Mouse (Mus musculus) macrophage (primary cell): ENCODE results near the gene Slc4a2. TPM values are rescaled to one million over a fixed set of nuclear protein-coding genes. Genes with fewer than 3 reads are reported as not detected.

Source experiments
- H3K27ac ChIP-seq: fragments of 350-480 bp; formaldehyde crosslinking; 2 replicates; pipeline ENCODE4 v1.9.0; 2021
- H3K36me3 ChIP-seq: fragments of 350-480 bp; formaldehyde crosslinking; 2 replicates; pipeline ENCODE4 v1.9.0; 2021; ENCODE audit errors: inconsistent target
- H3K4me3 ChIP-seq: fragments of 350-480 bp; formaldehyde crosslinking; 2 replicates; pipeline ENCODE4 v1.9.0; 2021; ENCODE audit errors: inconsistent target
- H3K79me2 ChIP-seq: fragments of 350-480 bp; formaldehyde crosslinking; 2 replicates; pipeline ENCODE4 v1.9.0; 2021; ENCODE audit errors: inconsistent target
- WGBS: methylation state at CpG from one replicate; pipeline ENCODE4 v1.1.7; 2026; ENCODE audit warnings: inconsistent platforms; ENCODE audit not compliant: missing documents; 5-methylcytosine and 5-hydroxymethylcytosine counted together
- polyA plus RNA-seq: library from polyadenylated mRNA; stranded (reverse); fragments of 250-400 nt; gene quantifications from 3 replicates; pipeline ENCODE4 v1.2.4, GENCODE M21; 2018; ENCODE audit warnings: inconsistent platforms

Gene Slc4a2
- polyA plus RNA-seq, 1 experiment from 2014 or later = 21.8 TPM

DNA sequence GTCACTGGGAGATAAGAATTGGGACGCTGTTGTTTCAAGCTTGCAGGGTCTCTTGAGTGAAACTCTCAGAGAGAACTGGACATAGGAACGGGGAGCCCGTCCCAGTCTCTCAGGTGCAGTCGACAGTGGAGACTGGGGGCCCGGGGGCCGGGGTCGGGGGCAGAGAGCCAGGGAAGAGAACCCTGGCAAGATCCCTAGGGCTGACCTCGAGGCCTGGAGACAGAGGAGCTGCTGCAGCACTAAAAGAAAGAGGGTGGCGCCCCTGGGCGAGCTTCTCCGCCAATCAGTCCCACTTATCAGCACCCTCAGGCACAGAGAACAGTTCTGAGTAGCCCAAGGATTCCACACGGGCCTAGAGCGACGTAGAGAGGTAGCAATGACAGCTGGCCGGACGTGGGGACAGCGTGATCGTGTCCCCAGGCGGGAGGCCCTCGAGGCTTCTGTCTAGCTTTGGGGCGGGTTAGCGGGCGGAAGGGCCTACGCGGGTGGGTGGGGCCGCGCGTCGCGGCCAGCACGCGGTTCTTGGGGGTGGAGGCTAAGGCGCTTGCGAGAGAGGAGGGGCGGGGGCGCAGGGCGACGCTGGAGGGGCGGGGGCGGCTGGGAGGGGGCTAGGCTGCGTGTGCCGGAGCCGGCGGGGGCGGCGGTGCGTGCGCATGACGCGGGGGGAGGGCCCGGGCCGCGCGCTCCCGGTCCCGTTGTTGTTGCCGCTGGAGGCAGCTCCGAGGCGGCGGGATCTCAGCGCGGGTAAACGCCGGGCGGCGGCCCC lies 27.8 kb downstream of the Slc4a2 start:
- H3K36me3 ChIP-seq = no peaks in the 10 kb centered on the region
- peak overlapping the region; percentile 14; the same call in 1 of the 2 replicates for H3K4me3 ChIP-seq
- WGBS = 4% methylated on average over 57 of the region's 66 CpGs
- H3K79me2 ChIP-seq = peaks cover 40% of the 10 kb centered on the region
- peak overlapping the region; percentile 77 for H3K27ac ChIP-seq

GRCm38 (mm10) chr5:24452030-24452690 lies 28.5 kb downstream of the Slc4a2 start, which contains the start of gene Agap3:
Gene Agap3, plus strand, starts transcription at chr5:24452177.
- WGBS = 0% methylated on average over 71 of the region's 85 CpGs
- Histone ChIP-seq H3K36me3 (no peaks in the 10 kb centered on the region), H3K4me3 (peak within 1 kb of the TSS; percentile 81), H3K27ac (peak within 1 kb of the TSS; percentile 80), H3K79me2 (peaks cover 47% of the 10 kb centered on the region)

- Histone ChIP-seq H3K79me2 (peaks cover 53% of the 10 kb centered on the region), H3K4me3 (peak overlapping the region; percentile 81), H3K36me3 (no peaks in the 10 kb centered on the region), H3K27ac (peak overlapping the region; percentile 80)
- 1% methylated on average over 25 of the region's 29 CpGs for WGBS
Observed at GRCm38 (mm10) chr5:24452691-24453233, 29.1 kb downstream of the Slc4a2 start.

- 58% methylated on average over 5 of the region's 5 CpGs for WGBS
- peak overlapping the region; percentile 80 for H3K27ac ChIP-seq
- peak overlapping the region; percentile 81 for H3K4me3 ChIP-seq
- H3K36me3 ChIP-seq = no peaks in the 10 kb centered on the region
- H3K79me2 ChIP-seq = peaks cover 60% of the 10 kb centered on the region
Observed at GRCm38 (mm10) chr5:24453283-24453984, 29.8 kb downstream of the Slc4a2 start.

- Histone ChIP-seq H3K4me3 (peak overlapping the region; percentile 81), H3K27ac (peak overlapping the region; percentile 80), H3K36me3 (no peaks in the 10 kb centered on the region), H3K79me2 (peaks cover 65% of the 10 kb centered on the region)
- whole genome bisulfite sequencing = 5% methylated on average over 2 of the region's 2 CpGs
Observed at GRCm38 (mm10) chr5:24453985-24454303, 30.3 kb downstream of the Slc4a2 start.

- Histone ChIP-seq H3K27ac (no peak overlapping the region), H3K4me3 (no peak overlapping the region), H3K36me3 (no peaks in the 10 kb centered on the region), H3K79me2 (peaks cover 76% of the 10 kb centered on the region)
- 100% methylated on average over 3 of the region's 3 CpGs for WGBS
Observed at GRCm38 (mm10) chr5:24455076-24455475, 31.4 kb downstream of the Slc4a2 start.

DNA sequence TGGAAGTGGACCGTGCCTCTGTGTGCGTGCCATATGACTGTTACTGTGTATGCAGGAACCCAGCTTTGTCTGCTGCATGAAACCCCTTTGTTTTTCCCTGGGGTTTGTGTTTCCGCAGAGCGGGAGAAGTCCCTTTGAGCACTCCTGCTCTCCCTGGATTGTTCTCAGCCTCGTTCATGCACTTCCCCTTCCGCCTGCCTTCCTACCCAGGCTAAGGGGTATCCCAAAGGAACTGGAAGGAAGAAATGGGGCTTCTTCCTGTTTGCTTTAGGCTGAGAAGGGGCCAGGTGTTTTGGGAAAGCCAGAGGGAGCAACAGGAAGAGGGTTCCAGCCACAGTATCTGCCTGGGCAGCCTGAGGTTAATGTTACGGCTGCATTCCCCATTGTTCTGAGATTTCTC lies 32.0 kb downstream of the Slc4a2 start:
- Histone ChIP-seq H3K79me2 (peaks cover 82% of the 10 kb centered on the region), H3K27ac (no peak overlapping the region), H3K36me3 (no peaks in the 10 kb centered on the region), H3K4me3 (no peak overlapping the region)
- WGBS = 93% methylated on average over 7 of the region's 7 CpGs

GRCm38 (mm10) chr5:24466762-24467161 lies 43.1 kb downstream of the Slc4a2 start:
- no peaks in the 10 kb centered on the region for H3K36me3 ChIP-seq
- no peak overlapping the region for H3K4me3 ChIP-seq
- 96% methylated on average over 10 of the region's 12 CpGs for WGBS
- peaks cover 100% of the 10 kb centered on the region for H3K79me2 ChIP-seq
- no peak overlapping the region for H3K27ac ChIP-seq

DNA sequence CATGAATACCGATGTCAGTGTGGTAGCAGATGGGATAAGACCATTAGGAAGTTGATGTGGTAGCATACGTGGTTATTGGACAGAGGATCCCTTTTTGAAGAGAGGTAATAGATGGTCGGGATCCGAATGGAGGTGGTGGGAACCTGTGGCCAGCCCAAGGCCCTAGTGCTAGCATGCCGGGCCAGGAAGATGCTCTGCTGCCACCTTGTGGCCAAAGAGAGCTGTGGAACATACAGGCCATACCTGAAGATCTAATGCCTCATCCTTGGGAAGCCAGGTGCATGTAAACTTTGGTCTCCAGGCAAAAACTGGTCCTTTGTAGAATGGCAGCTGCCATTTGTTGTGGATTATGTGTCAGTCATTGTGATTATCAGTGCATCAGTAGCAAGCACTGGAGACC lies 47.0 kb downstream of the Slc4a2 start:
- H3K36me3 ChIP-seq = no peaks in the 10 kb centered on the region
- 30% methylated on average over 5 of the region's 5 CpGs for WGBS
- H3K79me2 ChIP-seq = peaks cover 90% of the 10 kb centered on the region
- H3K4me3 ChIP-seq = no peak overlapping the region
- no peak overlapping the region for H3K27ac ChIP-seq

DNA sequence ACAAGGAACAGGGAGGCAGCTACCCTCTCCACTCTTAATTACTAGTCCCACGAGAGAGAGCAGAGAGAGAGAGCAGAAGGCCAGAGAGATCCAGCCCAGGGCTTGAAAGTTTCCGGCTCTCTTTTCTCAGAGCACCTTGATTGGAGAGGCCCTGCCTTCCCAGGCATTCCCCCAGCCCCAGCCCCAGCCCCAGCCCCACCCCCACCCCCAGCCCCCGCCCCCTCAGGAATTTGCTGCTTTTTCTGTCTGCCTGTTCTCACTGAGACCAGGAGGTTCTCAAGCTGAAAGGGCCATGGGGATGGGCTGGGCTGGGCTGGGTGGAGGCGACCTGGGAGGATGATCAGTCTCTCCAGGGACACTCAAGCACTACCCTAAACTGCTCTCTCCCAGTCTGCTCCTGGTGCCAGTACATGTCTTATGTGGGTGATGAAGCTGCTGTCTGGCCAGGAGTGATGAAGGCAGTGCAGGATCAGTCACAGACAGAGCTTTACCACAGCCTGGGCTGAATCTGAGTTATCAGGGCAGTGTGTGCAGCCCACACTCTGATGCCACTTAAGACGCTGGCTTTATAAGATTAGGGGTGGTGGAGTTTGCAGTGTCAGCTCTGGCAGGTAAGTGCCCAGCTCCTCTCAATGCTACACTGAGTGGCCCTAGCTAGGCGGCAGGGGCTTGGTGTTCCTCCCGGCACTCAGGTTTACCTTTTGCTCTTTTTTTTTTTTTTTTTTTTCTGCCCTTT lies 49.4 kb downstream of the Slc4a2 start:
- WGBS = 94% methylated on average over 4 of the region's 7 CpGs
- Histone ChIP-seq H3K4me3 (no peak overlapping the region), H3K79me2 (peaks cover 78% of the 10 kb centered on the region), H3K36me3 (peaks cover 18% of the 10 kb centered on the region), H3K27ac (no peak overlapping the region)

GRCm38 (mm10) chr5:24474025-24474722 lies 50.5 kb downstream of the Slc4a2 start:
- no peak overlapping the region for H3K27ac ChIP-seq
- H3K79me2 ChIP-seq = peaks cover 67% of the 10 kb centered on the region
- peaks cover 29% of the 10 kb centered on the region for H3K36me3 ChIP-seq
- 37% methylated on average over 76 of the region's 77 CpGs for WGBS
- no peak overlapping the region for H3K4me3 ChIP-seq

DNA sequence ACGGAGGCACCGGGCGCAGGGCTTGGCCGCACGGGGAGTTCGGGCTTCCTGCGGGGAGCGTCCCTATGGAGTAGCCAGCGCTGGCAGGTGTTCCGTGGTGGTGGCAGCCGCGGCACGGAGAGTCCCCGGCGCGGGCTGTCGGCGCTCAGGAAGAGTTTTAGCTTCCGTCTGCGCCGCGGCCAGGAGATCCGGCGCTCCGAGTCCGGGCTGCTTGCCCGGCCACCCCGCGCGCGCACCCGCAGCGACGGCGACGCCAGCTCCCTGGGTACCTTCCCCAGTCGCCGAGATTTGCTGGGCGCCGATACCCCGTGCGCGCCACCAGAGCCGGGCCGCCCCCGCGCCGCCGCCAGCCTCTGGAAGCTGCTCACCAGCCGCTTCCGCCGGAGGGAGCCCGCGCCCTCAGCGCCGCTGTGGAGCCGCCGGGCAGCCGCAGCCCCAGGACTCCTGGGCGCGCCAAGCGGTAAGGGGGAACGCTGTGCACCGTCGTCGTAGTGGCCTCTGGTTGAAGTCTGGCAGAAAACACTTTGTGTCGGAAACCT lies 51.2 kb downstream of the Slc4a2 start:
- Histone ChIP-seq H3K4me3 (no peak overlapping the region), H3K79me2 (peaks cover 61% of the 10 kb centered on the region), H3K27ac (no peak overlapping the region), H3K36me3 (peaks cover 35% of the 10 kb centered on the region)
- 34% methylated on average over 60 of the region's 67 CpGs for WGBS

GRCm38 (mm10) chr5:24475476-24476241 lies 52.0 kb downstream of the Slc4a2 start:
- peaks cover 44% of the 10 kb centered on the region for H3K36me3 ChIP-seq
- H3K4me3 ChIP-seq = no peak overlapping the region
- WGBS = 93% methylated on average over 6 of the region's 6 CpGs
- H3K79me2 ChIP-seq = peaks cover 52% of the 10 kb centered on the region
- H3K27ac ChIP-seq = no peak overlapping the region
